Mouse (Mus musculus): ENCODE data around the gene 1700080E11Rik.

GRCm38 (mm10) chr9:105132002-105132367 is 12.9 kb downstream of the 1700080E11Rik start:
- TF ChIP-seq CTCF (IDR thresholded peaks at IDR 0.05; ENCODE audit: low read depth): no peak
- no peak for TF ChIP-seq EP300 (IDR thresholded peaks at IDR 0.05; ENCODE audit: low read depth)

Data from heart, postnatal 0 days (tissue).